Mouse (Mus musculus) kidney, postnatal 0 days (tissue): ENCODE results near the gene Hykk. TPM values are rescaled to one million over a fixed set of nuclear protein-coding genes. Genes with fewer than 3 reads are reported as not detected.

Experiments
- ATAC-seq: fragments of 200-750 bp; cut with Nextera tagmentation; replicated peaks from 2 replicates; pipeline ENCODE4 v1.8.0; 2017; ENCODE audit warnings: low read depth, moderate number of reproducible peaks, moderate TSS enrichment, moderate library complexity; ENCODE audit not compliant: low FRiP score
- DNase-seq: peaks from one replicate; pipeline ENCODE4 v3.0.0-alpha.2; 2016; ENCODE audit warnings: low spot score
- H3K27ac ChIP-seq: fragments of 300-500 bp; sonication (generic); 2 replicates; pipeline ENCODE4 v1.5.1; 2014; ENCODE audit warnings: mild to moderate bottlenecking
- H3K27me3 ChIP-seq: fragments of 300-500 bp; sonication (generic); 2 replicates; pipeline ENCODE4 v1.6.1; 2014; ENCODE audit warnings: low read length, mixed read lengths; ENCODE audit not compliant: insufficient read depth
- H3K36me3 ChIP-seq: fragments of 300-500 bp; sonication (generic); 2 replicates; pipeline ENCODE4 v1.6.1; 2014; ENCODE audit warnings: low read length, mixed read lengths; ENCODE audit not compliant: insufficient read depth
- H3K4me1 ChIP-seq: fragments of 300-500 bp; sonication (generic); replicated peaks from 2 replicates; pipeline ENCODE4 v1.6.1; 2014; ENCODE audit warnings: antibody characterized with exemption, low read length, mixed read lengths; ENCODE audit not compliant: insufficient read depth
- H3K4me2 ChIP-seq: fragments of 300-500 bp; sonication (generic); 2 replicates; pipeline ENCODE4 v1.6.1; 2014; ENCODE audit warnings: mild to moderate bottlenecking, low read length, moderate library complexity, mixed read lengths
- H3K4me3 ChIP-seq: fragments of 300-500 bp; sonication (generic); replicated peaks from 2 replicates; pipeline ENCODE4 v1.5.1; 2014; ENCODE audit warnings: low read depth, low read length
- H3K9ac ChIP-seq: fragments of 300-500 bp; sonication (generic); 2 replicates; pipeline ENCODE4 v1.6.1; 2014; ENCODE audit warnings: low read depth, low read length
- H3K9me3 ChIP-seq: fragments of 300-500 bp; sonication (generic); replicated peaks from 2 replicates; pipeline ENCODE4 v1.6.1; 2016; ENCODE audit warnings: low read length, inconsistent platforms, mixed read lengths
- CTCF ChIP-seq: IDR thresholded peaks from 2 replicates; pipeline ENCODE4 v1.5.1; 2016; ENCODE audit warnings: antibody characterized with exemption, low read depth, mild to moderate bottlenecking, moderate library complexity
- WGBS: fragments of 180-500 bp; shearing (Covaris S2); extraction: QIAGEN DNeasy Blood & Tissue Kit; methylation state at CpG from one replicate; pipeline ENCODE4 v1.1.7; 2014; 5-methylcytosine and 5-hydroxymethylcytosine counted together
- polyA plus RNA-seq: library from polyadenylated mRNA; unstranded; fragments of >200 nt; fragmentation: Nextera tagmentation; extraction: Ambion mirVana; gene quantifications from 2 replicates; pipeline ENCODE4 v1.2.1, GENCODE M21; 2015

Hykk gene
- polyA plus RNA-seq, 1 experiment from 2014 or later = 16.3 TPM

DNA sequence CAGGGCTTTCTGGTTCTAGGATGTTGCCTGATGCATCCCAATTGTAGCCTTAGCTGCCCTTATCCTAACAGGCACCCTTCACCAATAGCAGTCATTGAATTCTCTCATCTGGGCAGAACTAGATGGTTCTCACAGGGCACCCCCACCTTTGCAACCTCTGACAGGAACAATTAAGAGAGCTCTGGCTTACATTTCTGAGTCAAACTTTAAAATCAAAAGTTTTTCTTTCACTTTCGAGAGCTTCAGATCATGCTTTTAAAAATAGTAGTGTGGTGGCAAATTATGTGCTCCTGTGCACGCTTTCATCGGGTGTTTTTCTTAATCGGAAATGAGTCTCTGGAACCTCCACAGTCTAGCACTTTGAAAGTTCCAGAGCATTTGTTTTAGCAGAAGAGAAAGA is 44.0 kb downstream of the Hykk start:
- ATAC-seq (no peak), DNase-seq (no peak)
- peaks cover 17% of the 10 kb centered on the region for H3K36me3 ChIP-seq
- TF ChIP-seq CTCF = no peak
- H3K27me3 ChIP-seq = no peaks in the 10 kb centered on the region
- no peak overlapping the region for H3K9ac ChIP-seq
- no peak overlapping the region for H3K4me2 ChIP-seq
- no peaks in the 10 kb centered on the region for H3K4me1 ChIP-seq
- no peak overlapping the region for H3K27ac ChIP-seq
- H3K9me3 ChIP-seq = no peaks in the 10 kb centered on the region
- H3K4me3 ChIP-seq = no peak overlapping the region
- 93% methylated on average over 4 of the region's 4 CpGs for WGBS

DNA sequence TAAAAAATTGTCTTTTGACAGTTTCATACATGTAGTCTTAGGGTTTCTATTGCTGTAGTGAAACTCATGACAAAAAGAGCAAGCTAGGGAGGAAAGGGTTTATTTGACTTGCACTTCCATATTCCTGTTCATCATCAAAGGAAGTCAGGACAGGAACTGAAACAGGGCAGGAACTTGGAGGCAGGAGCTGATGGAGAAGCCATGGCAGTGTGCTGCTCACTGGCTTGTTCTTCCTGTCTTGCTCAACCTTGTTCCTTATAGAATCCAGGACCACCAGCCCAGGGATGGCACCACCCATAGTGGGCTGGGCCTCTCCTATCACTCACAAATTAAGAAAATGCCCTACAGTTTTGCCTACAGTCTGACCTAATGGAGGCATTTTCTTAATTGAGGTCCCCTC is 46.6 kb downstream of the Hykk start:
- Histone ChIP-seq H3K27me3 (no peaks in the 10 kb centered on the region), H3K9ac (no peak overlapping the region), H3K4me3 (no peak overlapping the region), H3K9me3 (no peaks in the 10 kb centered on the region; the same call in 1 of the 2 replicates), H3K27ac (no peak overlapping the region), H3K4me2 (no peak overlapping the region), H3K36me3 (0 out of 2 replicates have a peak, but pooled peaks cover 5% of the 10 kb centered on the region), H3K4me1 (no peaks in the 10 kb centered on the region)
- no peak for TF ChIP-seq CTCF
- no peak for ATAC-seq
- no peak for DNase-seq

DNA sequence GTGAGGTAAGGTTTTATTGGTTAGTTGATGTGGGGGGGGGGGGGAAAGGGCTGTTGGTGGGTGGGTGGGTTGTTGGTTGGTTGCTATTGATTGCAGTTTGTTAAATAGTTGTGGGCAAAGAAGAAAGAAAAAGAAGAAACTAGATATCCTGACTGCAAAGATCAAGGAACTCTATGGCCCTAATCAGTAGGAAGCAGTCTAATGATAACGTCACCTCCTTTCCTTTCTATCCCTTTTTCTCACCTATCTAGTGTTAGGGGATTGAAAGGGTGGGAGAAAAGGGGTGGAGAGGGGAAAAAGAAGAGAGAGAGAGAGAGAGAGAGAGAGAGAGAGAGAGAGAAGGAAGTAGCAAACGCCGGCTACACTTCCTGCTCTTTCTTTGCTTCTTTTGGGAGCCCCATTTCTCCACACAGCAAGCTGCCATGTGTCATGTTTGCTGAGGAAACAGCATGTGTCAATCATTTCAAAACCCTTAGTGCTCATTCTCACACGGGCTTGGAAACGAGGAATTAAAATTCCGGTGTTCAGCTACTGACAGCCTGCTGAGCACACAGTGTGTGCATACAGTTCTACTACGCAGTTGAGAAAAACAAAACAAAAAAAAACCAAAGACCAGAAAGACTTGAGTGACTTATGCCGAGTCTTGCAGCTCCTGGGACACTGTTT is 53.0 kb downstream of the Hykk start:
- no peak overlapping the region for H3K27ac ChIP-seq
- H3K4me1 ChIP-seq = no peaks in the 10 kb centered on the region
- TF ChIP-seq CTCF = no peak
- ATAC-seq = no peak
- H3K9ac ChIP-seq = no peak overlapping the region
- no peaks in the 10 kb centered on the region for H3K36me3 ChIP-seq
- no peak for DNase-seq
- no peaks in the 10 kb centered on the region for H3K27me3 ChIP-seq
- H3K4me3 ChIP-seq = no peak overlapping the region
- WGBS = 74% methylated on average over 8 of the region's 8 CpGs
- H3K4me2 ChIP-seq = no peak overlapping the region
- no peaks in the 10 kb centered on the region; the same call in 1 of the 2 replicates for H3K9me3 ChIP-seq

DNA sequence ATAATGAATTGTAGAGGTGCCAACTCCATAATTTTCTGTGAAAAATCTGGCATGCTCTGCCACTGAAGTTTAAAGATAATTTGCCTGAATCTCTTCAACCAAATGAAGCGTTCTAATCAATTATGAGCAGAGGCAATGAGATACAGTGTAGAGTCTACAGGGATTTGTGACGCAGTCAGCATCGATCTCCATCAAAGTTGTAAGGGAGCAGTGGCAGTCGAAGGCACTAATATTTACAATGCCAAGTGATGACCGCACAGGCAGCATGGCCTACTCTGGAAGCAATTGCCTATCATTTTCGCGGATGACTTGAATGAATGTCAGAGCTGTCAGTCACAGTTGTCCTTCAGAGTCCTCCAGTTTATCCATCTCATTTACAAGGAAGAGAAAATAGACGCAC is 63.6 kb downstream of the Hykk start, which contains the start of gene Chrna5:
TSS of gene Chrna5 (plus strand) at position 207 of the 400 bp plus-strand sequence.
- Histone ChIP-seq H3K4me1 (peaks cover 9% of the 10 kb centered on the region; the same call in 1 of the 2 replicates), H3K27ac (no peak within 1 kb of the TSS), H3K36me3 (no peaks in the 10 kb centered on the region), H3K27me3 (peaks cover 18% of the 10 kb centered on the region), H3K4me2 (peak within 1 kb of the TSS; percentile 94), H3K4me3 (peak within 1 kb of the TSS; percentile 67), H3K9me3 (no peaks in the 10 kb centered on the region), H3K9ac (peak within 1 kb of the TSS; percentile 42; the same call in 1 of the 2 replicates)
- no peak for DNase-seq
- no peak for ATAC-seq
- 73% methylated on average over 8 of the region's 8 CpGs for WGBS
- TF ChIP-seq CTCF = no peak

DNA sequence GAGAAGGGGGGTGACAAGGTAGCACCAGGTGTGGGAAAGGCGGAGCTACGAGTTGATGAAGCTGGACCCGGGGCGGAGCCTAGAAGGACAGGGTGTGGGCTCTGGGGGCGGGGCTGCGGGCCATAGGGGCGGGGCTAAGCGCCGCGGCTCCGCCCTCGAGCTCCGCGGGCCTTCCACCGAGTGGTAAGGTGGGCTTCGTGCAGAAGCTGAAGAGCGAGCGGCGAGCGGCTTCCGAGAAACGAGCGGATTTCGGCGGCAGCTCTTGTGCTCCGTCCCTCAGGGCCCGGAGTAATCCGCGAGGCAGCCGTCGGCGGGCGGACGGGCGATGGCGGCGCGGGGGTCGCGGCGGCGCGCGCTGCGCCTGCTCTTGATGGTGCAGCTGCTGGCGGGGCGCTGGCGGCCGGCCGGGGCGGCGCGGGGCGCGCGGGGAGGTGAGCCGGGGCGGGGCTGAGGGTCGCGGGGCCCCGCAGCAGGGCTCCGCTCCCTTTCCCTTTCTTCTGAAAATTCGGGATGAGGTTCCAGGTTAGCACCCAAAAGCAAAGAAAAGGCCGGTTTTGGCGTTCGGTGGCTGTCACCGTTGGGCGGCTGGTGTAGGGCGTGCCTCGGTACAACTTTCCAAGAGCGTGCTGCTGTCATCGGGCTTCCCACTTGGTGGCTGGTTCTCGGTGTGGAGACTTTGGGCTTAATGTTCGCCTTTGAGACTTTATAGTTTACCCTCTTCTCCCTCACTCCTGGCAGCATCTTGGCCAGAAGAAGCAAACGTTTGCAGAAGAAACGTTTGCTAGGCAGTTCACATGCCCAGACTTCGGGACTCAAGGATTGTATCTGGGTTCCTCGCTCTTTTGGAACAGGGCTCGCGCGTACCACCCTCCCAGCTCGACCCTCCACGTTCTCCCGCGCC is 64.5 kb downstream of the Hykk start:
- ATAC-seq (peak; percentile 73; the same call in 1 of the 2 replicates), DNase-seq (peak; percentile 44)
- Histone ChIP-seq H3K9me3 (no peaks in the 10 kb centered on the region), H3K27ac (no peak overlapping the region), H3K4me2 (peak overlapping the region; percentile 94), H3K4me3 (peak overlapping the region; percentile 67), H3K4me1 (peaks cover 9% of the 10 kb centered on the region; the same call in 1 of the 2 replicates), H3K9ac (peak overlapping the region; percentile 42; the same call in 1 of the 2 replicates), H3K27me3 (peaks cover 18% of the 10 kb centered on the region), H3K36me3 (no peaks in the 10 kb centered on the region)
- WGBS = under 1% methylated on average over 63 of the region's 85 CpGs
- no peak for TF ChIP-seq CTCF

DNA sequence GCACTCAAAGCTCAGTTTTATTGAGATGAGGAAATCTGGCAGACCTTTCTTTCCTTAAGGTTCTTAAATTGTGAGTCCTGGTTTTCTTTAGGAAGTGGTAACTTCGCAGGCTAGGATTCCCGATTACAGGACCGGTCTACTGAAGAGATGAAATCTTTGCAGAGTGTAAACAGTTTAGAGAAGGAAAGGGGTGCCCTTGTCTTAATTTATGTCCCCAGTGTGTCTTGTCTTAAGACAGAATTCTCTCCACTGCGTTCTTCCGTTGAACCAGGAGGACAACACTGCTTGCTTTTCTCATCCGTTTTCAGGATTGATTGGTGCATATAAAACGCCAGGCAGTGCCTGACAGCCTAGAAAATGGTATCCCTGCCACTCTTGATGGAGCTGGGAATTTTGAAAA is 65.3 kb downstream of the Hykk start:
- ATAC-seq (no peak), DNase-seq (no peak)
- TF ChIP-seq CTCF = no peak
- Histone ChIP-seq H3K36me3 (no peaks in the 10 kb centered on the region), H3K27me3 (peaks cover 18% of the 10 kb centered on the region), H3K4me1 (peaks cover 9% of the 10 kb centered on the region; the same call in 1 of the 2 replicates), H3K27ac (no peak overlapping the region), H3K4me2 (peak overlapping the region; percentile 94; the same call in 1 of the 2 replicates), H3K4me3 (peak overlapping the region; percentile 67; the same call in 1 of the 2 replicates), H3K9me3 (no peaks in the 10 kb centered on the region), H3K9ac (no peak overlapping the region)
- WGBS = 8% methylated on average over 7 of the region's 7 CpGs
